Mouse (Mus musculus) liver, adult 2 months (tissue): ENCODE data around the gene Gm11562.

ENCODE experiments used
- CTCF ChIP-seq: fragments of 200-500 bp; IDR thresholded peaks from 2 replicates; pipeline ENCODE4 v1.5.1; 2011; ENCODE audit warnings: low read depth, low read length, control low read depth
- POLR2A ChIP-seq: fragments of 200-500 bp; IDR thresholded peaks from 2 replicates; pipeline ENCODE4 v1.6.1; 2011; ENCODE audit warnings: low read length, control low read depth; ENCODE audit not compliant: insufficient read depth; ENCODE audit errors: extremely low read depth

DNA sequence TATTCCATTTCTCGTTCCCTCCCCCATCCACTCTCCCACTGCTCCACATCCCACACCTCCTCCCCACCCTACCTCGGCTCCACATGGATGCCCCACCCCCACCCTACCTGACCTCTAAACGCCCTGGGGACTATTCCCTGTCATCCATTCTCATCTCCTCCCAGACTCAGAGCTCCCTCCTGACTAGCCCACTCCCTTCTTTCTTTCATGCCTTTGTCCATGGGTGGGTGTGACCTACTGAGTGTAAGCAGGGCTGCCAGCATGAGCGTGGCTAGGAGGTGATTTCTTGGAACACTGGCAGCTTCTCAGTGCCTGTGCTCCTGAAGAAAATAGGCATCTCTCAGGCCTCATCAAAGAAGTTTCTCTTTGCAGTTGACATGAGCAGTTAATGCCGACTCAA is 36.8 kb upstream of the Gm11562 start:
- TF ChIP-seq CTCF (no peak), POLR2A (no peak)
